Mouse (Mus musculus) kidney, embryonic 15.5 days (tissue): ENCODE data around the gene 5530400C23Rik. TPM values are rescaled to one million over a fixed set of nuclear protein-coding genes. Genes with fewer than 3 reads are reported as not detected.
"Not testable (repeated sequence)": the region's sequence is repeated elsewhere in the genome, so short reads cannot be mapped to it uniquely, and the experiment has no call there.

Experiments used
- ATAC-seq: fragments of 200-750 bp; cut with Nextera tagmentation; replicated peaks from 2 replicates; pipeline ENCODE4 v1.8.0; 2017; ENCODE audit warnings: moderate TSS enrichment; ENCODE audit not compliant: low FRiP score
- H3K27ac ChIP-seq: fragments of 300-500 bp; sonication (generic); 2 replicates; pipeline ENCODE4 v1.5.1; 2015; ENCODE audit warnings: mild to moderate bottlenecking, inconsistent platforms
- H3K27me3 ChIP-seq: fragments of 300-500 bp; sonication (generic); 2 replicates; pipeline ENCODE4 v1.6.1; 2015; ENCODE audit warnings: inconsistent platforms
- H3K36me3 ChIP-seq: fragments of 300-500 bp; sonication (generic); 2 replicates; pipeline ENCODE4 v1.6.1; 2015; ENCODE audit warnings: inconsistent platforms
- H3K4me1 ChIP-seq: fragments of 300-500 bp; sonication (generic); 2 replicates; pipeline ENCODE4 v1.6.1; 2015; ENCODE audit warnings: inconsistent platforms
- H3K4me2 ChIP-seq: fragments of 300-500 bp; sonication (generic); 2 replicates; pipeline ENCODE4 v1.6.1; 2015; ENCODE audit warnings: moderate library complexity, mild to moderate bottlenecking, inconsistent platforms
- H3K4me3 ChIP-seq: fragments of 300-500 bp; sonication (generic); replicated peaks from 2 replicates; pipeline ENCODE4 v1.5.1; 2015; ENCODE audit warnings: mild to moderate bottlenecking, inconsistent platforms
- H3K9ac ChIP-seq: fragments of 300-500 bp; sonication (generic); 2 replicates; pipeline ENCODE4 v1.6.1; 2015; ENCODE audit warnings: mild to moderate bottlenecking, inconsistent platforms
- H3K9me3 ChIP-seq: fragments of 300-500 bp; sonication (generic); replicated peaks from 2 replicates; pipeline ENCODE4 v1.6.1; 2016; ENCODE audit warnings: inconsistent platforms
- WGBS: fragments of 180-500 bp; shearing (Covaris S2); methylation state at CpG from one replicate; pipeline ENCODE4 v1.1.7; 2015; ENCODE audit warnings: mixed read lengths; 5-methylcytosine and 5-hydroxymethylcytosine counted together
- polyA plus RNA-seq: library from polyadenylated mRNA; unstranded; fragments of >200 nt; fragmentation: Nextera tagmentation; extraction: Ambion mirVana; gene quantifications from 2 replicates; pipeline ENCODE4 v1.2.1, GENCODE M21; 2015

5530400C23Rik gene
- polyA plus RNA-seq: not detected in 2 replicates

GRCm38 (mm10) chr6:133291916-133292315, at the start of gene 5530400C23Rik:
TSS of gene 5530400C23Rik (plus strand) at chr6:133292216.
- H3K27me3 ChIP-seq, H3K36me3 ChIP-seq, H3K9ac ChIP-seq, H3K4me2 ChIP-seq, H3K4me1 ChIP-seq, ATAC-seq, H3K9me3 ChIP-seq, H3K27ac ChIP-seq, H3K4me3 ChIP-seq: not testable (repeated sequence)

- H3K4me1 ChIP-seq: no peaks in the 10 kb centered on the region
- 63% methylated on average over 3 of the region's 3 CpGs for whole genome bisulfite sequencing
- H3K27ac ChIP-seq: no peak overlapping the region
- H3K36me3 ChIP-seq: no peaks in the 10 kb centered on the region
- H3K27me3 ChIP-seq: no peaks in the 10 kb centered on the region
- no peak overlapping the region for H3K9ac ChIP-seq
- H3K4me3 ChIP-seq: no peak overlapping the region
- no peak for ATAC-seq
- no peak overlapping the region for H3K4me2 ChIP-seq
- H3K9me3 ChIP-seq: no peaks in the 10 kb centered on the region
Observed at GRCm38 (mm10) chr6:133305952-133306715, 14.1 kb downstream of the 5530400C23Rik start.

GRCm38 (mm10) chr6:133313896-133314295, 21.9 kb downstream of the 5530400C23Rik start:
- not testable (repeated sequence) for H3K27ac ChIP-seq, H3K9me3 ChIP-seq, H3K4me2 ChIP-seq, ATAC-seq, H3K4me1 ChIP-seq, H3K27me3 ChIP-seq, H3K4me3 ChIP-seq, H3K36me3 ChIP-seq, H3K9ac ChIP-seq
- WGBS: 88% methylated on average over 2 of the region's 2 CpGs

GRCm38 (mm10) chr6:133338535-133338934, 46.5 kb downstream of the 5530400C23Rik start:
- Histone ChIP-seq H3K4me3 (no peak overlapping the region), H3K4me2 (no peak overlapping the region), H3K9ac (no peak overlapping the region), H3K27ac (no peak overlapping the region), H3K27me3 (no peaks in the 10 kb centered on the region), H3K36me3 (no peaks in the 10 kb centered on the region), H3K9me3 (no peaks in the 10 kb centered on the region), H3K4me1 (no peaks in the 10 kb centered on the region)
- no peak for ATAC-seq
- 76% methylated on average over 1 of the region's 1 CpGs for WGBS

- not testable (repeated sequence) for H3K27ac ChIP-seq, H3K4me1 ChIP-seq, H3K36me3 ChIP-seq, H3K27me3 ChIP-seq, ATAC-seq, H3K9me3 ChIP-seq, H3K9ac ChIP-seq, H3K4me3 ChIP-seq, H3K4me2 ChIP-seq
- WGBS: 54% methylated on average over 5 of the region's 5 CpGs
Observed at GRCm38 (mm10) chr6:133341731-133342130, 49.7 kb downstream of the 5530400C23Rik start.

Other genes with a start within 250 kb of the 5530400C23Rik start
- gene Tas2r140, start 236.4 kb upstream of the 5530400C23Rik start, polyA plus RNA-seq: not detected in 2 replicates
- gene Smim10l1, start 187.3 kb upstream of the 5530400C23Rik start, polyA plus RNA-seq: 85.2 and 93.2 TPM in 2 replicates